Mouse (Mus musculus) CH12.LX (cell line): Measurements from ENCODE around the gene Lcor.

ENCODE experiments used
- CTCF ChIP-seq, 2 experiments: IDR thresholded peaks in 1 of 2; conservative IDR thresholded peaks in 1 of 2; 2 replicates each; pipeline ENCODE4 v1.5.1; 2011 to 2012; ENCODE audit warnings: low read depth in 2 of 2, low read length in 2 of 2, improper control_type of control experiment in 1 of 2, inconsistent platforms in 1 of 2, mild to moderate bottlenecking in 1 of 2, moderate library complexity in 1 of 2
- ELF1 ChIP-seq: IDR thresholded peaks from 2 replicates; pipeline ENCODE4 v1.6.1; 2014; ENCODE audit warnings: low read depth, mild to moderate bottlenecking, inconsistent platforms, low read length, improper control_type of control experiment
- EP300 ChIP-seq: IDR thresholded peaks from 2 replicates; pipeline ENCODE4 v1.6.1; 2011; ENCODE audit warnings: low read length, improper control_type of control experiment
- GABPA ChIP-seq: IDR thresholded peaks from 2 replicates; pipeline ENCODE4 v1.6.1; 2012; ENCODE audit warnings: low read depth, low read length, improper control_type of control experiment, inconsistent platforms; ENCODE audit not compliant: insufficient replicate concordance
- MXI1 ChIP-seq: IDR thresholded peaks from 2 replicates; pipeline ENCODE4 v1.6.1; 2011; ENCODE audit warnings: mild to moderate bottlenecking, low read depth, low read length, improper control_type of control experiment
- POLR2A ChIP-seq: IDR thresholded peaks from 2 replicates; pipeline ENCODE4 v1.6.1; 2011; ENCODE audit warnings: low read depth, mild to moderate bottlenecking, improper control_type of control experiment, low read length
- RCOR1 ChIP-seq: conservative IDR thresholded peaks from 2 replicates; pipeline ENCODE4 v1.6.1; 2012; ENCODE audit warnings: low read depth, mild to moderate bottlenecking, inconsistent platforms, low read length, improper control_type of control experiment
- ZC3H11A ChIP-seq: IDR thresholded peaks from 2 replicates; pipeline ENCODE4 v1.6.1; 2012; ENCODE audit warnings: low read depth, mild to moderate bottlenecking, inconsistent platforms, low read length, improper control_type of control experiment

GRCm38 (mm10) chr19:41586752-41587151 lies 104.3 kb downstream of the Lcor start:
- no peak for TF ChIP-seq EP300
- TF ChIP-seq GABPA, result no peak
- TF ChIP-seq POLR2A, result no peak
- no peak for TF ChIP-seq CTCF (conservative IDR thresholded peaks at IDR 0.05 in 1 of 2, IDR thresholded peaks at IDR 0.05 in 1 of 2; ENCODE audit: low read depth in 2 of 2, low read length in 2 of 2)
- no peak for TF ChIP-seq ZC3H11A
- TF ChIP-seq RCOR1, result no peak
- TF ChIP-seq MXI1, result no peak
- no peak for TF ChIP-seq ELF1
